Mouse (Mus musculus) neural tube, embryonic 10.5 days (tissue): ENCODE results near the gene Klhl21.

Source experiments
- DNase-seq: peaks from one replicate; pipeline ENCODE4 v3.0.0-alpha.2; 2017; ENCODE audit warnings: low spot score; ENCODE audit errors: extremely low spot score

The Klhl21 gene

GRCm38 (mm10) chr4:152008622-152009075 lies at the start of gene Klhl21:
Gene Klhl21, plus strand, starts transcription at chr4:152008803.
- DNase-seq: peak; percentile 91

GRCm38 (mm10) chr4:151959849-151960512 lies 48.6 kb upstream of the Klhl21 start:
- DNase-seq: no peak

- DNase-seq: no peak
Measured at GRCm38 (mm10) chr4:151960513-151960854, 48.1 kb upstream of the Klhl21 start.

- DNase-seq: no peak
Measured at GRCm38 (mm10) chr4:151962817-151963216, 45.8 kb upstream of the Klhl21 start.

- no peak for DNase-seq
Measured at GRCm38 (mm10) chr4:151968204-151968921, 40.2 kb upstream of the Klhl21 start.

GRCm38 (mm10) chr4:151972221-151972967 lies 36.2 kb upstream of the Klhl21 start:
- no peak for DNase-seq

- peak; percentile 37 for DNase-seq
Measured at GRCm38 (mm10) chr4:151975441-151975840, 33.2 kb upstream of the Klhl21 start.

- DNase-seq: peak; percentile 89
Measured at GRCm38 (mm10) chr4:151977748-151978147, 30.9 kb upstream of the Klhl21 start.

- no peak for DNase-seq
Measured at GRCm38 (mm10) chr4:151980699-151981098, 27.9 kb upstream of the Klhl21 start.

- DNase-seq: peak; percentile 80
Measured at GRCm38 (mm10) chr4:151981363-151981762, 27.2 kb upstream of the Klhl21 start.

GRCm38 (mm10) chr4:151983043-151983442 lies 25.6 kb upstream of the Klhl21 start:
- no peak for DNase-seq

- peak; percentile 42 for DNase-seq
Measured at GRCm38 (mm10) chr4:151983560-151983959, 25.0 kb upstream of the Klhl21 start.

- no peak for DNase-seq
Measured at GRCm38 (mm10) chr4:151985886-151986285, 22.7 kb upstream of the Klhl21 start.

- DNase-seq: no peak
Measured at GRCm38 (mm10) chr4:151986650-151987049, 22.0 kb upstream of the Klhl21 start.

GRCm38 (mm10) chr4:151988014-151988341 lies 20.6 kb upstream of the Klhl21 start:
- no peak for DNase-seq

GRCm38 (mm10) chr4:151988342-151989109 lies 20.1 kb upstream of the Klhl21 start, which contains the start of gene Thap3:
Gene Thap3, minus strand, starts transcription at chr4:151988997.
- peak; percentile 74 for DNase-seq

GRCm38 (mm10) chr4:151989110-151989488 lies 19.5 kb upstream of the Klhl21 start:
- peak; percentile 38 for DNase-seq

- DNase-seq: no peak
Measured at GRCm38 (mm10) chr4:151992091-151992490, 16.5 kb upstream of the Klhl21 start.

- DNase-seq: no peak
Measured at GRCm38 (mm10) chr4:151993035-151993434, 15.6 kb upstream of the Klhl21 start.

GRCm38 (mm10) chr4:151994228-151995171 lies 14.1 kb upstream of the Klhl21 start:
- DNase-seq: peak; percentile 65
